Mouse (Mus musculus) layer of hippocampus, adult 18-20 months (tissue): Measurements from ENCODE around the gene Tmprss15. TPM values are rescaled to one million over a fixed set of nuclear protein-coding genes. Genes with fewer than 3 reads are reported as not detected.

Source experiments
- DNase-seq, 2 experiments: peaks; one replicate each; pipeline ENCODE4 v3.0.0; 2022; ENCODE audit warnings: low spot score in 2 of 2
- total RNA-seq, 2 experiments: library from RNA; stranded (reverse); gene quantifications; 2 replicates each; pipeline ENCODE4 v1.2.3; 2021

The Tmprss15 gene
- total RNA-seq, 2 experiments from 2014 or later, result not detected

- no peak for DNase-seq
Observed at GRCm38 (mm10) chr16:78922644-78923043, 168.3 kb downstream of the Tmprss15 start.

Other genes with a start within 250 kb of the Tmprss15 start
- under 1 TPM; 0.13 to 0.35 TPM for gene Chodl, start 160.1 kb downstream of the Tmprss15 start, total RNA-seq